Mouse (Mus musculus) lung, embryonic 14.5 days (tissue): ENCODE data around the gene Cep95. TPM values are rescaled to one million over a fixed set of nuclear protein-coding genes. Genes with fewer than 3 reads are reported as not detected.
A peak's percentile ranks its signal among the peaks of the same experiment; 100 is the strongest.
"Not testable (repeated sequence)": the region's sequence is repeated elsewhere in the genome, so short reads cannot be mapped to it uniquely, and the experiment has no call there.

ENCODE experiments used
- ATAC-seq: fragments of 200-750 bp; cut with Nextera tagmentation; 2 replicates; pipeline ENCODE4 v1.8.0; 2017; ENCODE audit warnings: mild to moderate bottlenecking, moderate TSS enrichment, moderate library complexity; ENCODE audit not compliant: insufficient read depth
- DNase-seq: peaks from one replicate; pipeline ENCODE4 v3.0.0-alpha.2; 2015
- H3K27ac ChIP-seq: fragments of 300-500 bp; sonication (generic); 2 replicates; pipeline ENCODE4 v1.5.1; 2014; ENCODE audit warnings: low read depth, mild to moderate bottlenecking, moderate library complexity
- H3K27me3 ChIP-seq: fragments of 300-500 bp; sonication (generic); 2 replicates; pipeline ENCODE4 v1.6.1; 2014; ENCODE audit warnings: low read length, control low read depth; ENCODE audit not compliant: insufficient read depth
- H3K36me3 ChIP-seq: fragments of 300-500 bp; sonication (generic); 2 replicates; pipeline ENCODE4 v1.6.1; 2014; ENCODE audit warnings: control low read depth; ENCODE audit not compliant: insufficient read depth
- H3K4me1 ChIP-seq: fragments of 300-500 bp; sonication (generic); 2 replicates; pipeline ENCODE4 v1.6.1; 2014; ENCODE audit warnings: antibody characterized with exemption, control low read depth; ENCODE audit not compliant: insufficient read depth
- H3K4me2 ChIP-seq: fragments of 300-500 bp; sonication (generic); 2 replicates; pipeline ENCODE4 v1.6.1; 2014; ENCODE audit warnings: mild to moderate bottlenecking
- H3K4me3 ChIP-seq: fragments of 300-500 bp; sonication (generic); 2 replicates; pipeline ENCODE4 v1.5.1; 2014; ENCODE audit warnings: low read depth, low read length
- H3K9ac ChIP-seq: fragments of 300-500 bp; sonication (generic); 2 replicates; pipeline ENCODE4 v1.6.1; 2014
- H3K9me3 ChIP-seq: fragments of 300-500 bp; sonication (generic); 2 replicates; pipeline ENCODE4 v1.6.1; 2016; ENCODE audit warnings: low read depth, low read length, control low read depth
- CTCF ChIP-seq: IDR thresholded peaks from 2 replicates; pipeline ENCODE4 v1.5.1; 2016; ENCODE audit warnings: antibody characterized with exemption, low read depth
- WGBS: fragments of 180-500 bp; shearing (Covaris S2); extraction: QIAGEN DNeasy Blood & Tissue Kit; methylation state at CpG from one replicate; pipeline ENCODE4 v1.1.7; 2014; 5-methylcytosine and 5-hydroxymethylcytosine counted together
- polyA plus RNA-seq: library from polyadenylated mRNA; unstranded; fragments of >200 nt; fragmentation: Nextera tagmentation; extraction: Ambion mirVana; gene quantifications from 2 replicates; pipeline ENCODE4 v1.2.1, GENCODE M21; 2014

The Cep95 gene
- polyA plus RNA-seq, 1 experiment from 2014 or later = 18.8 TPM

DNA sequence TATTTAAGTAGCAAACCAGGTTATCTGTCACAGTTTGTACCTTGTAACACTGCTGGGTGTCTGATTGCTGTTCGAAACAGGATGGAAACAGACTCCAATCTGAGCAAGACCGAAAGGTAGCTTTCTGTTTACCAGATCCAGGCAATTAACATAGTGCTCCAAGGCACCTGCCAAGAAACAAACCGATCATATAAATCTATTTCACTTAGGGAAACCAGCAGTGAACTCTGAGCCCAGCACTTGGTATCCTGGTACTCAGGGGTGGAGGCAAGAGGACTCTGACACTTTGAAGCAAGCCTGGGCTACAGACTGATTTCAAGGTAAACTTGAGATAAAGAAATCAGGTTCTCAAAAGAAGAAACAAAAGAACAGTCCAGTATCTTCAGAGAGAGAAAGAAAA, 11.7 kb upstream of the Cep95 start:
- Histone ChIP-seq H3K4me3 (no peak overlapping the region), H3K27me3 (no peaks in the 10 kb centered on the region), H3K36me3 (peaks cover 67% of the 10 kb centered on the region), H3K4me1 (no peaks in the 10 kb centered on the region), H3K9ac (no peak overlapping the region), H3K9me3 (no peaks in the 10 kb centered on the region), H3K4me2 (peak overlapping the region; percentile 81; the same call in 1 of the 2 replicates), H3K27ac (no peak overlapping the region)
- ATAC-seq (no peak), DNase-seq (no peak)
- TF ChIP-seq CTCF = no peak
- WGBS = 96% methylated on average over 3 of the region's 3 CpGs

DNA sequence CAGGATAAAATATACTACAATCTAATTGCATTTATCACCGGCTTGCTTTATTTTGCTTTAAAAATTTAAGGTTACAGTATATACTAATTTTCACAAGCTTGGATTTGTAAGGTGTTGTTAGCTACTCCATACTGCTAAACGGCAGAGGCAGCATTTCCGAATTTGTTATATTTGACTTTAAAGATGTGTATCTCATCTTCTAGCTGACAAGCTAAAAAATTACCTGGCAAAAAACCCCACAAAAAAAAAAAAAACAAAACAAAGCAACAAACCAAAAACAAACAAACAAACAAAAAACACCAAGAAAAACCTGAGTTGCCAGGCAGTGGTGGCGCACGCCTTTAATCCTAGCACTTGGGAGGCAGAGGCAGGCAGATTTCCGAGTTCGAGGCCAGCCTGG, 10.9 kb upstream of the Cep95 start:
- Histone ChIP-seq H3K27me3 (no peaks in the 10 kb centered on the region), H3K4me1 (no peaks in the 10 kb centered on the region), H3K27ac (no peak overlapping the region), H3K4me2 (peak overlapping the region; percentile 81), H3K36me3 (peaks cover 67% of the 10 kb centered on the region), H3K9ac (no peak overlapping the region), H3K9me3 (no peaks in the 10 kb centered on the region), H3K4me3 (peak overlapping the region; percentile 79; the same call in 1 of the 2 replicates)
- DNase-seq (no peak), ATAC-seq (no peak)
- TF ChIP-seq CTCF = no peak
- WGBS = 89% methylated on average over 7 of the region's 7 CpGs

DNA sequence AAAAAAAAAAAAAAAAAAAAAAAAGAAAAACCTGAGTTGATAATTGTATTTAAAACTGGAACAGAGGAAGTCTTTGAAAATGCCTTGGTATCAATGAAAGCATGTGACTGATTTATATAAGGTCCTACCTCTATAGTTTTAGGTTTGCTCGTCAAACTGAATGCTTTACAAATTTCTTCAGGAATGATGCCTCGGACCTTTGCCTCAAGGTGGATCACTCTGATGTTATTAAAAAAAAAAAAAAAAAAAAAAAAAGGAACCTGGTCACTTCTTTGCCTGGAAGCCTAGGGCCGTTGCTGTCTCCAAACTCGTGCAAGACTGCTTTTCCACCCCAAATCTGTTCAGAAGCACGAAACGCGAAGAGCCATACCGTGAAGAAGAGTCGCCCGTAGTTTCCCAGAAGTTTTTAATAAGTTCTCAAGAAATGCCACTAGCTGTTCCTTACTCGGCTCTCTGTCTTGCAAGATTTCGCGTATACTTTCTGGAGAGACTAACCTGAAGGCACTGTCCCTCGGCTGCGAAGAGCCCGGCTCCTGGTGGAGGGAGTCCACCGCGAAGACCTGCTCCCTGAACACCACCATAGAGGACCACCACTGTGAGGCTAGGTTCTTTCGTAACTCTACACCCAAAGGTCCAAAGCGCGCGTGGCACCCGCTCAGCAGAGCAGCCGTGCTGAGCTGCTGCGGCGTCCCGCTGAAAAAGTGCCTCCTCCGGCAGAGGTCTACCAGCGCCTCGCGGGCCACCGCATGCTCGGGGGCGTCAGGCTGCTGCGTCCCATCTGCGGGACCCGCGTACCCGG, 10.3 kb upstream of the Cep95 start:
- H3K27ac ChIP-seq = peak overlapping the region; percentile 95
- DNase-seq = no peak
- ATAC-seq = peak; percentile 82
- H3K27me3 ChIP-seq = no peaks in the 10 kb centered on the region
- H3K4me1 ChIP-seq = no peaks in the 10 kb centered on the region
- peak overlapping the region; percentile 81 for H3K4me2 ChIP-seq
- peak overlapping the region; percentile 79 for H3K4me3 ChIP-seq
- peak; percentile 13; the same call in 1 of the 2 replicates for TF ChIP-seq CTCF
- 1% methylated on average over 39 of the region's 39 CpGs for WGBS
- peaks cover 67% of the 10 kb centered on the region for H3K36me3 ChIP-seq
- H3K9ac ChIP-seq = peak overlapping the region; percentile 92
- no peaks in the 10 kb centered on the region for H3K9me3 ChIP-seq

DNA sequence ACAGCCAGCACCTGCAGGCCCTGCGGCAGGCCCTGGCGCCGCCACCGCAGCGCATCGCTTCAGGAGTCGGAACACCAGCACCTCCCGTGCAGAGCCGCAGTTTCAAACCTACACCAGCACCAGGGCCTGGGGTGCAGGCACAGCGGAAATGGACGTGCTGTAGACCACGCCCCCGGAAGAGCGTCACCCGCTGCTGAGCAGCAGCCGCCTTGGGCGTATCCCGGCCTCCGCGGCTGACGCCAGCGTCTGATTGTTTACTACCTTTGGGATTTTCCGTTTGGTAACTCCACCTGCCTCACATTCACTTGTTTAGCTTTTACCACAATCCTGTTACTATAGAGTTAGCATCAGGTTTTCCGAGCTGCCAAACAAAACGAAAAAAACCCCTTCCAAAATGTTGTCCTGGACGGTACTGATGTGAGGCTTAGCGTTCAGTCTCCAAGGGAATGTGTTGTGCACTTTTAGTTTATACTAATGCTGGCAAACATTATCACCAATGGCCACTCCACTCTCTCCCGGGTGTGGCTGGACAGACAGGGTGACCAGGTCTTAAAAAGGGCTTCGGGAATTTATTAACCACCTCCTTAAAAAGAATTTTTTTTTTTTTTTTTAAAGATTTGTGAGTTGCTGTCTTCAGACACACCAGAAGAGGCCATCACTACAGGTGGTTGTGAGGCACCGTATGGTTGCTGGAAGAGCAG, 9.5 kb upstream of the Cep95 start, which contains the start of gene Polg2:
Gene Polg2 (minus strand): TSS at position 150 of the 701 bp plus-strand sequence.
- Histone ChIP-seq H3K9me3 (no peaks in the 10 kb centered on the region), H3K4me2 (peak within 1 kb of the TSS; percentile 81), H3K36me3 (peaks cover 67% of the 10 kb centered on the region), H3K27me3 (no peaks in the 10 kb centered on the region), H3K9ac (peak within 1 kb of the TSS; percentile 92), H3K27ac (peak within 1 kb of the TSS; percentile 95), H3K4me1 (no peaks in the 10 kb centered on the region), H3K4me3 (peak within 1 kb of the TSS; percentile 79)
- peak; percentile 98 for DNase-seq
- ATAC-seq = peak; percentile 99
- no peak for TF ChIP-seq CTCF
- under 1% methylated on average over 30 of the region's 30 CpGs for WGBS

DNA sequence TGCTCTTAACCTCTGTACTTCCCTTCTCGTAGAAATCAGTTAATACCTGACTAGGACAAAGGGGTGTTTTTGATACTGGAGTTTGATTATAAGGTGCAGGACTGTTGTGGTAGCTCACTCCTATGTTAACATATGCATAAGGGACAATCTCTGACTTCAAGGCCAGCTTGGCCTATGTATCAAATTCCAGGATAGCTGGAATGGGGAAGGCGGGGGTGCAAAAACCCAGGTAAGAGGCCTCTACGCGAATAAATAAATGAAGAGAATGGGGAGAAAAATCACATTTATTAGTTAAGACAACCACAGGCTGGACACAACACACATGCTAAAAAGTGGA, 9.0 kb upstream of the Cep95 start:
- WGBS = 61% methylated on average over 4 of the region's 4 CpGs
- Histone ChIP-seq H3K36me3 (peaks cover 67% of the 10 kb centered on the region), H3K9ac (no peak overlapping the region), H3K27ac (peak overlapping the region; percentile 95), H3K9me3 (no peaks in the 10 kb centered on the region), H3K4me1 (no peaks in the 10 kb centered on the region), H3K4me3 (peak overlapping the region; percentile 79), H3K4me2 (peak overlapping the region; percentile 81), H3K27me3 (no peaks in the 10 kb centered on the region)
- ATAC-seq = no peak
- no peak for TF ChIP-seq CTCF
- DNase-seq = no peak

DNA sequence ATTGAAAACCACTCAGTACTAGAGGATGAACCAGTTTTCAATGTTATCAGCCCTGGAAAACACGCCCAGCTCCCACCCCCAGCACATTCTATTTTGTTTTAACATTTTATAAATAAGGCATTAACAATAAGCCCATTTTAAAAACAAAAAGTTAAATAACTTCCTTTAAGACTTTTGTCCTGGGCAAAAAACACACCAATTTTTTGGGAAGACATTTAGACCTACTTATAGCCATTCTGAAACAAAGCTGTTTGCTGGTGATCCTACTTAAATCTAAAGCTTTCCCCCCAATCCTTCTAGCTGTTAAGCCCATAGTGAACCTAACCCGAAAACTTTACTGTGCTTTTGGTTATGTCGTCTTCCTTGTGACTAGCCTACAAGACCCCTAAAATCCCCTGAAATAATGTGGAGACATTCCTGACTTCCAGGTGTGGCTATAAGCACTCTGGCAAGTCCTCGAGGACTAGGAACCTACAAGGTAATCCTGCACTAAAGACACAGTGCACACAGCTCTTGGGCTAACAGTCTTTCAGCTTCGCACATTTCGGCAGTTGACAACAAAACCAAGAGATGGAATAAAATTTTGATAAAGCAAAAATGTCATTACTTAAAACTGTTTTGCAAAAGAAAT, 8.3 kb upstream of the Cep95 start:
- ATAC-seq (no peak), DNase-seq (no peak)
- Histone ChIP-seq H3K36me3 (peaks cover 67% of the 10 kb centered on the region), H3K27me3 (no peaks in the 10 kb centered on the region), H3K4me1 (peaks cover 3% of the 10 kb centered on the region), H3K27ac (no peak overlapping the region), H3K9ac (no peak overlapping the region), H3K9me3 (no peaks in the 10 kb centered on the region), H3K4me2 (no peak overlapping the region), H3K4me3 (no peak overlapping the region)
- 77% methylated on average over 6 of the region's 6 CpGs for WGBS
- TF ChIP-seq CTCF = no peak

DNA sequence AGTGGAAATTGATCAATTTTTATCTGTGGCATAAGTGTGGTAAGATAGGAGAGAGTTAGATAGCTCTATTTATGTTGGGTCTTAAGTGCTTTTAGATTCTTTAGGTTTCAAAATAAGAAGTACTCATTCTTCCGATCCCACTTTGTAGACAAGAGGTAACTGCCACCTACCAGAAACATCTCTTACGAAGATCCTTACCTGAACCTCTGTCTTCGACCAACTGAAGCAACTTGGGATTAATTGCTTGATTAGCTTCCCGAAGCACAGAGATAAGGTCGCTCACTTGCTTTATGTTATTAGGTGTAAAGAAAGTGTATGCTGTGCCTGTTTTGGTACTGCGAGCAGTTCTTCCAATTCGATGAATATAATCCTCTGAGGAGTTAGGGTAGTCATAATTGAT, 6.8 kb upstream of the Cep95 start:
- H3K36me3 ChIP-seq = peaks cover 70% of the 10 kb centered on the region
- H3K4me1 ChIP-seq, H3K4me2 ChIP-seq, DNase-seq, H3K9me3 ChIP-seq, H3K27ac ChIP-seq, H3K9ac ChIP-seq, ATAC-seq, H3K4me3 ChIP-seq, H3K27me3 ChIP-seq: not testable (repeated sequence)
- WGBS = 82% methylated on average over 7 of the region's 7 CpGs
